Mouse (Mus musculus): ENCODE results near the gene Dclre1b.

DNA sequence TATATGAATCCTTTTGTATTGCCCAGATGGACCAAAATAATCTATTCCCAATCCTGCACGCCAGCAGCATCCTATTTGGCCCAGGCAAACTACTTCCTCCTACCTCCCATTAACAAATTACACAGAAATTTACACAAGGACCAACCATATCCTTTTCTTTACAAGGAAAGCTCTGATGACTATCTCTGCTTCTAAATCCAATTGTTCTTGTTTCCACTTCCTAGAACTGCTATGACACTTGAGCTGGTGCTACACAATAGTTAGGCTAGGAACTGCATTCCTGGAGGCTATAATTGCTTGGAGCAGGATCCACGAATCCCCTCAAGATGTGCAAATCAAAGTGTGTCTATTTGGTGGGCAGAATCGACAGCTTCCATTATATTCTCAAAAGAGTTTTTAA, 42.5 kb downstream of the Dclre1b start:
- TF ChIP-seq CTCF (IDR thresholded peaks at IDR 0.05; ENCODE audit: control insufficient read depth, insufficient read depth, insufficient read length) (no peak), MAX (IDR thresholded peaks at IDR 0.05) (no peak), USF1 (IDR thresholded peaks at IDR 0.05; ENCODE audit: low read depth) (no peak), MYOD1 (IDR thresholded peaks at IDR 0.05; ENCODE audit: control insufficient read depth, insufficient read length, low read depth) (no peak), MYOG (IDR thresholded peaks at IDR 0.05; ENCODE audit: control insufficient read depth, extremely low read depth, insufficient read length) (no peak), FOSL1 (IDR thresholded peaks at IDR 0.05; ENCODE audit: insufficient read depth, low read length, poor library complexity, severe bottlenecking) (no peak)
